Mouse (Mus musculus) gastrocnemius, adult 8-10 months (tissue): Measurements from ENCODE around the gene Xxylt1. TPM values are rescaled to one million over a fixed set of nuclear protein-coding genes. Genes with fewer than 3 reads are reported as not detected.

Experiments
- DNase-seq, 2 experiments: peaks; one replicate each; pipeline ENCODE4 v3.0.0; 2022; ENCODE audit warnings: low spot score in 2 of 2
- total RNA-seq, 4 experiments: library from RNA; stranded (reverse); gene quantifications; 2 replicates each; pipeline ENCODE4 v1.2.4; 2022

Xxylt1 gene
- total RNA-seq = 1 to 10 TPM; 2.8 to 3.6 (median 3.0) TPM

GRCm38 (mm10) chr16:31081125-31081664 is at the start of gene Xxylt1:
Gene Xxylt1 (minus strand): TSS chr16:31081432.
- DNase-seq = peak; percentile 87 to 92

GRCm38 (mm10) chr16:31128116-31128515 is 46.9 kb upstream of the Xxylt1 start:
- DNase-seq = no peak

- DNase-seq = no peak
Observed at GRCm38 (mm10) chr16:31124991-31125390, 43.8 kb upstream of the Xxylt1 start.

GRCm38 (mm10) chr16:31121612-31122011 is 40.4 kb upstream of the Xxylt1 start:
- no peak for DNase-seq

- no peak for DNase-seq
Observed at GRCm38 (mm10) chr16:31113596-31113995, 32.4 kb upstream of the Xxylt1 start.

GRCm38 (mm10) chr16:31101352-31101751 is 20.1 kb upstream of the Xxylt1 start:
- DNase-seq = no peak

GRCm38 (mm10) chr16:31099906-31100305 is 18.7 kb upstream of the Xxylt1 start:
- DNase-seq = no peak

GRCm38 (mm10) chr16:31094036-31094435 is 12.8 kb upstream of the Xxylt1 start:
- DNase-seq = no peak

- no peak for DNase-seq
Observed at GRCm38 (mm10) chr16:31093186-31093585, 12.0 kb upstream of the Xxylt1 start.

GRCm38 (mm10) chr16:31081891-31082290 is 659 bp upstream of the Xxylt1 start:
- no peak for DNase-seq

- DNase-seq = peak in 1 of 2 experiments; percentile 32
Observed at GRCm38 (mm10) chr16:31080573-31081051, 620 bp downstream of the Xxylt1 start.

GRCm38 (mm10) chr16:31077396-31077795 is 3.8 kb downstream of the Xxylt1 start:
- no peak for DNase-seq

GRCm38 (mm10) chr16:31076436-31076835 is 4.8 kb downstream of the Xxylt1 start:
- DNase-seq = no peak

GRCm38 (mm10) chr16:31074324-31074908 is 6.8 kb downstream of the Xxylt1 start:
- no peak for DNase-seq

- DNase-seq = no peak
Observed at GRCm38 (mm10) chr16:31071731-31072130, 9.5 kb downstream of the Xxylt1 start.

- peak; percentile 58 to 60 for DNase-seq
Observed at GRCm38 (mm10) chr16:31070358-31071133, 10.7 kb downstream of the Xxylt1 start.

GRCm38 (mm10) chr16:31069211-31070166 is 11.7 kb downstream of the Xxylt1 start:
- no peak for DNase-seq

- DNase-seq = no peak
Observed at GRCm38 (mm10) chr16:31068280-31068679, 13.0 kb downstream of the Xxylt1 start.

GRCm38 (mm10) chr16:31066344-31067098 is 14.7 kb downstream of the Xxylt1 start:
- DNase-seq = no peak

- DNase-seq = no peak
Observed at GRCm38 (mm10) chr16:31064782-31065181, 16.4 kb downstream of the Xxylt1 start.

- DNase-seq = no peak
Observed at GRCm38 (mm10) chr16:31062918-31063317, 18.3 kb downstream of the Xxylt1 start.
